Mouse (Mus musculus): ENCODE results near the gene Ppm1l.

- TF ChIP-seq CTCF (conservative IDR thresholded peaks at IDR 0.05; ENCODE audit: low read length) = no peak
- no peak for TF ChIP-seq NANOG (IDR thresholded peaks at IDR 0.05; ENCODE audit: borderline replicate concordance, low read length)
- TF ChIP-seq POU5F1 (IDR thresholded peaks at IDR 0.05; ENCODE audit: borderline replicate concordance, low read length) = no peak
Observed at GRCm38 (mm10) chr3:69358620-69358964, 41.9 kb downstream of the Ppm1l start.
